Mouse (Mus musculus) 3134 (cell line): ENCODE measurements around the gene Efcab7.

Experiments used
- DNase-seq: peaks from one replicate; pipeline ENCODE4 v3.0.0-alpha.2; 2011; ENCODE audit warnings: low spot score; ENCODE audit not compliant: insufficient read length; ENCODE audit errors: extremely low read depth

Gene Efcab7

DNA sequence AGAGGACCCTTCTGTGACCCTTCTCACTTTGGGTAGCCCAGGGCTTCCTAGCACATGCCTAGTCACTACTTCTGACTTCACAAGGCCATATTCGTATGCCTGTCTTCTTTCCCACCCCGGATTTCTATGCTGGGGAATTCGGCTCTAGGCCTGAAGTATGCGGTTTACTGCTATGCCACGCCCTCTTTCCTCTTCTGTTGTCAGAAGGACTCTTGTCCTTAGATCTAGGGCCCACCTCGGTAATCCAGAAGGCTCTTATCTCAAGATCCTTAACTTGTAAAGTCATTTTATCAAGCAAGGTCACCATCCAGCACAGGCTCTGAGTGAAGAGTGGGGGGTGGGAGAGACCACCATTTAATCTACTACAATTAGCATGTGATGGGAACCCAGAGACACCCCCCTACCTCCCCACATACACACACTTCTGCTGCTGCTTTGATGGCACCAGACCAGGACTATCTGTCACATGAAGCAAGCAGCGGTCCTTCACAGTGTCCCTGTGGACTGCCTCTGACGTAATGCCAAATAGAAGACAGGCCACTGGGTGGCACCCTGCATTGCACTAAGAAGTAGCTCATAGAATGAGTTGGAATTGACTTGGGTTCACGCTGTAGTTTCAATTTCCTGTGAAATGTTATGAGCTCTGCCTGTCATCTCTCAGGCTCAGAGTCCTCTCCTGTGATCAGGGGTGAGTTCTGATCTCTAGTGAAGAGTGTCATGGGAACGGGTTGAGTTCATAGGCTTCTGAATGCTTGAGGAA, 112.8 kb downstream of the Efcab7 start:
- DNase-seq = no peak

DNA sequence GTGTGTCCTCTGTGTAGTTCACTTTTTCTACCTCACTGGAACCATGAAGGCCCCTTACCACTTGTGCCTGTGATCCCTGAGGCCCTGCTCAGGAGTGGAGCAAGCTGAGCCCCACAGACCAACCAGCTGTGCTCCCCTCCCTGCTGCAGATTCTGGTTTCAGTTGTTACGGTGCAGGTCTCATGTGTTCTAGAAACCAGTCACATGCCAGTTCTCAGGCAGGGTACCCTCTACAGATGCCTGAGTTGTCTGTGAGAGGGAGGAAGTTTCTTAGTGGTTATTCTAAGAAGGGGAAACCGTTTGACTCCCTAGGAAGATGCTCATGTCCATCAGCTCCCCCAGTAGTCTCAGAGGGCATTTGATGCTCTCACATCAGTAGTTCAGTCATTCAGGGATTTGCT, 115.6 kb downstream of the Efcab7 start:
- no peak for DNase-seq

DNA sequence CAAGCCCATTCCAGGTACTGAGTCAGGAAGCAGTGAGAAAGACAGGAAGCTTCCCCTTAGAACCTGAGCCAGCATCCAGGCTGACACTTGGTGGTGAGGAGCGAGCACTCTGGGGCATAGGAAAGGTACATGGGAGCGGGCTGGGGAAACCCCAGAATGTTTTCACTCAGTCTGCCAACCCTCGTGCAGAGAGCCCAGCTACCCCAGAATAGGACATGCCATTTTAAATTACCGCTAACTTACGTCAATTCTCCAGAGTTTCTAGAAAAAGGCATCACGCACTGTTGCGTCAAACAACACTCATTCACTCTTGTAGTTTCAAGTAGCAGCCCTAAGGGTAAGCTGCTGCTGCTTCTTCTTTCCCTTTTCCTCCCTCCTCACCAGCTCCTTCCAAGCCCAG, 116.0 kb downstream of the Efcab7 start:
- no peak for DNase-seq

DNA sequence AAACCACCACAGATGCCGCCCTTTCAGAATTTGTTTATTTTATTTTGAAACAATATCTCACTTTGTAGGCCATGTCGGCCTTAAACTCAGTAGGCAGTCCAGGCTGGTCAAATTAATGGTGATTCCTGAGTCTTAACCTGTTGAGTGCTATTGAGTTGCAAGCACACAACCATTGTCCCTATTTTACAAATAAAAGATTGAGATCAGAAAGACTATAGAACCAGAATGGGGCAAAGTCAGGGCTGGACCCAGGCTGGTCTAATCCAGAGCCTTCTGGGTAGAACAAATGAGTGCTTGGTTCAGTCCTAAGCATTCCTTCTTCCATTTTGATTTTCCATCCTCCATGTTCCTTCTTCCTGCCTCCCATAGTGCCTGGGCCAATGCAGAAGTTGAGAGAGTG, 117.5 kb downstream of the Efcab7 start:
- DNase-seq = no peak

DNA sequence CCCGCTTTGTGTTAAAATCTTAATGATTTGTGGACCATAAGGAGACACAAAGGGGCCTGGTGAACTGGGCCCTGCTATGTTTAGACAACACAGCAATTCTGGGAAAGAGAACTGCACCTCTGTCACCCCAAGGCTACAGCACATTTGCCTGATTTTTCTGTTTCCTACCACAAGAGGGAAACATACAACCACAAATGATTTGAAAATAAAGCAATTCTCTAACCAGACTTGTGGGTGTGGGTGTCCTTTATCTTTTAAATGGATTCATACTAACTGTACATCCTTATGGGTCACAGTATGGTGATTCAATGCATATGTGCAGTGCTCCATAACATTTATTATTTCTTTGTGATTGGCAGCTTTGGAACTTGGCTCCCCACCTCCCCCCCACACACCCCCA, 118.2 kb downstream of the Efcab7 start:
- no peak for DNase-seq

DNA sequence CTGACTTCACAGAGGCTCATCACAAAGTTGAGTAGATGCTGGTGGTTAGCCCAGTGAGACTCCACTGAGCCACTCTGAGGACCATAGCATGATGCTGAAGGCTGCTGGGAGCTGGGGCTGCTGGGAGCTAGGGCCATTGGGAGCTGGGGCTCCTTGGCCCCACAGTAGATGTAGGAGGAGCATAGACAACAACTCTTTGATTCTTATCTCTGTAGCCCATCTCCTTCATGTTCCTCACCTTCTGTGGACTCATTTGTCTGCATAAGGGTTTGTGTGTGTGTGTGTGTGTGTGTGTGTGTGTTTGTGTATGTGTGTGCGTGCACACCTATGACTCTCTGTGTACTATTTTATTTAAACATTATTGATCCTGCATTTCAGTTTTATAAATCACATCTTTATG, 118.9 kb downstream of the Efcab7 start:
- DNase-seq = no peak

DNA sequence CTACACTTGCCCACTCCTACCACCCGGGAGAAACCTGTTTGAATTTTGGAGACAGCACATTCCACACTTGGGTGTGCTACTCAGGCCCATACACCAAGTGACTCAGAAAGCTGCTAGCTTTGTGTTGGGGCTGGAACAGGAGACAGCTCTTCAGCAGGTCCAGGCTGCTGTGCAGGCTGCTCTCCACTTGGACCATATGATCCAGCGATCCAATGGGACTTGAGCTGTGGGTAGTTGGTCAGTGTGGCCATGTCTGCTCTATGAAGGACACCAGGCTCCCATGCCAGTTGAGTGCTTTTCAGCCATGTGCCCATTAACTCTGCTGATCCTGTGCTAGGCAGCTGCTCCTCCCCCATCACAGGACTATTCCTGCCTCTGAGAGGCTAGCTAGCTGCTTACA, 124.9 kb downstream of the Efcab7 start:
- peak; percentile 60 for DNase-seq

DNA sequence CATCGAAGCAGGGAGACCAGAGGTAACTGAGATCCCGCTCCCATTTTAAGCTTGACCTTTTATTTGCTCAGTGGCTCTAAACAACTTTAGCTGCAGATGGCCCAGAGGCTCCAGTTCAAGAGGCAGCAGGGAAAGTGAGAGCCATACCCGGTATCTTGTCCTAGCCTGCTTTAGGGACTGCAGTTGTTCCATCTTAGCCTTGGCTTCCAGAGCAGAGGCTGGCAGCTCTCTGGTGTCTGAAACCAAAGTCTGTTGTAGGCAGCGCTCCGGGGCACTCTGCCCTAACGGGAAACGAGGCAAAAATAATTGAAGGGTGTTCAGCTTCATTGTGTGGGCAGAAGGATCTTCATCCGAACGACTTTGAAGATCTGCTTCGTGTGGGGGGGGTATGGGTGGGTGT, 126.4 kb downstream of the Efcab7 start:
- DNase-seq = no peak

DNA sequence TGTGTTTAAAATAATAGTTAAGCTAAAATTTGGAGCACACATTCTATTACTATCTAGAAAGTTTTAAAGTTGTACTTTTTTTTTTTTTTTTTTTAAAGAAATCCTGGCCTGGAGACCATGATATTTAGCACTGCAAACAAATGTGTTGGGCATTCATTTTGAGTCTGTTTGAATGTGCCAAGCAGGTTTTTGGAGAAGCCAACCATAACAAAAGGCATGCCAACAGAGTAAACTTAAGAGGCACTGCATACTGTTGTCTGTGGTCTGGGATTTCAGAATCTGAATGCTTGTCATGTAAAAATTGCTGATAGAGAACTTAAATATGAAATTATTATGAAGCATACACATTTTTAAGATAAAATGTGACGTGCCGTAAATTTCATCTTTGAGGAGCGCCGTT, 128.2 kb downstream of the Efcab7 start:
- DNase-seq = no peak

DNA sequence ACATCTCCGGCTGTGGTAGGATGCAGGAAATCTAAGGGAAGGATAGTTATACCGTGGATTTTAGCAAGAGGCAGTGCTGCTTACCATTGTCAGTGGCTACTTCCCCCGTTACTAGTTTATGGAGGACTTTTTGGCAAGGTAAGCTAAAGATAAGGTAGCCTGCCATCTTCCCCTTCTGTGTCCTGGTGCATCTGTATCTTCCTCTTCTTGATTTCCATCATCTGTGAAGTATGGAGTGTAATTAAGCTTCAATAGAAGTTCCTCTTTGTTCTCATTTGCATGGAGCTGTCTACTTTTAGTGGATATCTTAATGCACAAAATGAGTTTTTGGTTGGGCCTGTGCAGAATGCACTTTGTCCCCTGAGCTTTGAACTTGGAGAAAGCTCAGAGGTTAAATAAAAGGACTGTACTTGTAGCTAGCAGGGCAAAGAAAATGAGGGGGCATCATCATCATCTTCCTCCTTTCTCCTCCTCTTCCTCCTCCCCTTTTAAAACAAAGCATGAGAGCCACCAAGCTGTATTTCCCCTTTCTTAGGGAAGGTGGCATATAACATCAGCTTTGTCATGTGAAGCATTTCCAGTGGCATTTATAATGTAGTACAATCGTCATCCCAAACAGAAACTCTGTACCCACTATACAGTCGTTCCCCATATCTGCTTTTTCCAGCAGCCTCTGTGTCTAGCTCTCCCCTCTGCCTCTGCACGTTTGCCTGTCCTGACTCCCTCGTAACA, 129.3 kb downstream of the Efcab7 start:
- DNase-seq = no peak

DNA sequence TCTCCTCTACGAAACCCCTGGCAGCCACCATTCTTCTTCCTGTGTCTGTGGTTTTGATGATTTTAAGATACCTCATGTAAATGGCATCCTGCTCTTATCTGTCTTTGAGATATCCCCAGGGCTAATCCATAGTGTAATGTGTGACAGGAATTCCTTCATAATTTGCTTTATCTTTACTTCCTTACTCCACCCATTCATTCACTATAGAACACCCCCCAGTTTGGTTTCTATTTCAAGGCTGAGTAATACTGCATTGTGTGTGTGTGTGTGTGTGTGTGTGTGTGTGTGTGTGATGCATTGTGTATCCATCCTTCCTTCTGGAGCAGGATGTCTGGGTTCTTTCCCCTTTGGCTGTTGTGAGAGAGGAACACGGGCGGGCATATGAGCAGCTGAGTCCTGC, 130.3 kb downstream of the Efcab7 start:
- DNase-seq = no peak
